Mouse (Mus musculus) R1 (cell line): ENCODE data around the gene Zfp106.
"Not testable (repeated sequence)": the region's sequence is repeated elsewhere in the genome, so short reads cannot be mapped to it uniquely, and the experiment has no call there.

ENCODE experiments used
- DNase-seq: peaks from one replicate; pipeline ENCODE4 v3.0.0-alpha.2; 2018; ENCODE audit warnings: low read depth, low spot score

Zfp106 gene

GRCm38 (mm10) chr2:120563235-120563990 lies at the start of gene Zfp106:
TSS of gene Zfp106 (minus strand) at chr2:120563843.
- peak; percentile 94 for DNase-seq

DNA sequence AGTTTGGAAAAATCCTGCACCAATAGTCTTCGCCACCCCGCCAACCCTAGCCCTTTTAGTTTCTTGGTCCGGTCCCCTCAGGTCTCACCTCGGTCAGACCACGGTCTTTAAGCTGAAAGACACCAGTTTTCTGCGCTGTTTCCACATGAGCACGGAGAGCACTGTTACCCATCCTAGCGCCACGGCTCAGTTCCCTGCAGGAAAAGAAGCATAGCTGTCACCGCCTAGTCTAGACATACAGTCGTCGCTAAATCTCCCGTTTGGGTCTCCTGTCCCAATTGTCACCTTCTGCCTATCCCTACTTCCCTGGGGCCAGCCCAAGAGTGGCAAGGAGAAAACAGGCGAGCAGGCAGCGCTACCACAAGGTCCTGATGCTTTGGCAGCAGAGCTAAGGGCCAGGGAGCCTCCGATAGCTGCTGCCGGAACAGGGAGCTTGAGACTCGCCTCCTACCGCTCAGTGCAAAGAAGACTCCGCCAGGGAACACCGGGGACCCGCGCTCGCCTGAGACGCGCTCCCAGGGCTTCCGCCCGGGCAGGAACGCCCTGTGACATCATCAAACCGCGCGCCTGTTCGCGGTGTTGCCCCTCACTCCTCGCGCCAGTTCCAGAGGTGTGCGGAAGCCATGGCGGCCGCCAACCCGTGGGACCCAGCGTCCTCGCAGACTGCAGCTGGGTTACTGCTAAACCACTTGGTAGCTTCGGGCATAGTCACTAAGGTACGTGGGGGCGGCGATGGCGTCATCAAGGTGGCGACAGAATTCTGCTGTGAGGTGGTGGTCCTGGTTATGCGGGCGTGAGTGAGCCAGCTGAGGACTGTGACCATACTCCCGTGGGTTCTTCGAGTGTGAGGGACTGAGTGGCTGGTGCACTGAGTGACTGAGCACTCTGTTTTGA lies 45.4 kb upstream of the Zfp106 start, which contains the start of the genes Haus2 and Lrrc57:
Gene Haus2 (plus strand): TSS at position 554 of the 894 bp plus-strand sequence.
Gene Lrrc57 (minus strand): TSS at position 691 of the 894 bp plus-strand sequence.
- DNase-seq, result peak; percentile 94

DNA sequence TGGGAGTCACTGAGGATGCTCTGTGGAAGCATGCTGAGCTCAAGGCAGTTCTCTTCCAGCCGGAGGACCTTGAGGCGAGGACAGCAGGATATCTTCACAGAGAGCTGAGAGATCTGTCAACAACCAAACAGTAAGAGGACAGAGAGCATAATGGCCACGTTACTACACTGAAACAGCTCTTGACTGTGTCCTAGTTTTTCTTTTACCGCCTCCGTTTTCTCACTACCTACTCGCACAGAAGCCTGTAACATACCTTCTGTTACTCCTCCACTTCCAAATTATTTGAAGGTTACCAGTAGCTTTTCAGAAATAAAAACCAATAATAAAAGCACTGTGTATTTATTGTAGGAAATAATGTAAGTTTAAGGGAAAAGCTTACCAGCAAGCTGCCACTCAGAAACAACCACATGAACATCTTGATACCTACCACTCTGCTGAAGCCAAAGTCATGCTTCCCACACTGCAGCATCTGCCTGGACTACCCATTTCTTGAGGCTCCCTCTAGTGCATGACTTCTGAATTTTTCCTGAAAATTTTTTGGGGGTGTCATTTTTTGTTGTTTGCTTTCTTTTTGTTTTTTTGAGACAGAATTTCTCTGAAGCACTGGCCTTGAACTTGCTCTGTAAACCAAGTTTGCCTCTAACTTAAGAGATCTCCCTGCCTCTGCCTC lies 42.5 kb upstream of the Zfp106 start:
- DNase-seq, result peak; percentile 43

GRCm38 (mm10) chr2:120599506-120599905 lies 35.9 kb upstream of the Zfp106 start:
- DNase-seq, result no peak

GRCm38 (mm10) chr2:120597734-120598133 lies 34.1 kb upstream of the Zfp106 start:
- no peak for DNase-seq

GRCm38 (mm10) chr2:120592227-120592626 lies 28.6 kb upstream of the Zfp106 start:
- DNase-seq, result peak; percentile 21

DNA sequence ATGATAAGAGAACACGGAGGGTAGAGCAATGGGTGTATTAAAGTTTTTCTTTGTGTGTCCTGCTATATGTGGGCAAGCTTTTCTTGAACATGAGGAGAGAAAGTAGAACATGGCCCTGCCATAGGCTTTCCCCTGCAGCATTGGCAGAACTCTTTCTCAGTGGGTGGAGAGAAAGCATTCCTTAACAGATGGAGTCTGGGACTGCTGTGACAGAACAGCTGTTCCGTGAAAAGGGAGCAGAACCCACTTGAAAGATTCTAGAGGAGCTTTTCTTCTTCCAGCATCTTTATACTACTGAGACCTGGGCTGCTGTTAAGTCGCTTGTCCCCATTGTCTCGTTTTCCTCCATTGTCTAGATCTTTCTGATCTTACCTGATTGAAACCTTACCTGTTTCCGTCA lies 26.1 kb upstream of the Zfp106 start:
- no peak for DNase-seq

DNA sequence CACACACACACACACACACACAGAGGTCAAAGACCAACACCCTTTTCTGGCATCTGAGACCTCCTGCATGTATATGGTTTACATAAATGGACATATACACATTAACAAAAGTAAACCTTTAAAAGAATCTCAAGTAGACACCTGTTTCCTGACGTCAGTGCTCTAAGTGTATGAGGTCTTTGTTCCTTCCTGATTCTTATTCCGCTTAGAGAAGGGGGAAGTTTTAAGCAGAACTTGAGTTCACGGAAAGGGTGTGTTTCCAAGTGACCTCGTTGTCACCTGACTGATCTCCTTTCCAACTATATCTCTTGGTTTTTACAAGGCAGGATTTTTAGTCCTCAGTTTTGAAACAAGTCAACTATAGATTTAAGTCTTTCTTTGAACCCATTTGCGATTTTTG lies 14.6 kb upstream of the Zfp106 start:
- peak; percentile 86 for DNase-seq

- peak; percentile 66 for DNase-seq
These were observed 14.2 kb upstream of the Zfp106 start for GRCm38 (mm10) chr2:120577799-120578198.

GRCm38 (mm10) chr2:120575978-120576377 lies 12.3 kb upstream of the Zfp106 start:
- no peak for DNase-seq

DNA sequence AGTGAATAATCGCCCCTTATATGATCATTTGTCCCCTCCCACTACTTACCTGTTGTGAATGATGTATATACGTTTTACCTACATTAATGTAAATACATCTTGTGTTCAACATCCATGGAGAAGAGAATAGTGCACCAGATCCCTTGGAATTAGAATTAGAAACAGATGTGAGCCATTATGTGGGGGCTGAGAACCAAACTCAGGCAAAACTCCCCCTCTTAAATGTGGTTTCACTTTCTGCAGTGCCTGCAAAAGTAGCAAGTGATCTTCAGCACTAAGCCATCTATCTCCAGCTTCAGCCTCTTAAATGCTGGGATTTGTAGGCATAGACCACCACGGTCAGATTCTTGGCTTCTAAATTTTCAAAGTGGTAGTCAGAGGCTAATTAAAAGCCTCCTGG lies 11.5 kb upstream of the Zfp106 start:
- DNase-seq, result no peak

- DNase-seq, result not testable (repeated sequence)
These were observed 8.5 kb upstream of the Zfp106 start for GRCm38 (mm10) chr2:120572161-120572560.

- peak; percentile 36 for DNase-seq
These were observed 7.4 kb upstream of the Zfp106 start for GRCm38 (mm10) chr2:120571081-120571480.

GRCm38 (mm10) chr2:120567798-120568320 lies 4.2 kb upstream of the Zfp106 start:
- no peak for DNase-seq

DNA sequence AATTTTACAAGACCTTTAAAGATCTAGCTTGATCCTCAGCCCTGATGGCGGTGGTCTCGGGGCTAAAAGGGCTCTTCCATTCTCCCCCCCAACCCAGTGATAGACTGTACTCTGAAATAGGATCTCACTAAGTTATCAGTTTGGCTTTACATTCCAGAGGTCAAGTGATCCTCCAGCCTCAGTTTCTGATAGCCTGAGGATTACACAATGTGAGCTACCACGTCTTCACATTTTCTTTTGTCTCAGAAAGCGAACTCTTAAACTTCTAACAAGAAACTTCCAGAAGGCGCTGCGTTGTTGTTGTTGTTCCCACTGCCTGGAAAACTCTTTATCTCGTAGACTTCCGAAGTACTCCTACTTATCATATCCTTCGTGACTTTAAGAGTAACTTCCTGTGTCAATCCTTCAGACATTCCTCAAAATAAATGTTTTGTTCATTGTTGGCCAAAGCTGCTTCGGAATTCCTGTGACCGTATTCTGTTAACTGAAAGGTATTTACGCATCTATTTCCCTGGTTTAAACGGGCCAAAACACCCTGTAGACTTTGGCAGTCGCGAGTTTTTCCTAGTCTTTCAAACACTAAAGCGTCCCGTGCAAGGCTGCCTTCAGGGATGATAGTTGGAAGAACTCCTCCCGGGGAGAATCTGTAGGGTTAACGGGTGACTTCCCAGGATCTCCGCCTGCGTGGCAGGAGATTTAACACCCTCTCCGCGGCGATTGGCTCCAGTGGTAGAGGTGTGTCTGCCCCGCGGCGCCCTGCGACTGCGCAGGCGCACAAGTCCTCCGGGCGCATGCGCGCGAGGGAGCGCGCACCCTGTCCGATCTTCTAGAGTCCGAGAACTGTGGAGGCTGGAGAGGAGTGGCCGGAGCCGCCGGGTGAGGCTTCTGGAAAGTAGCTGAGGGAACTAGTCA lies 3.5 kb upstream of the Zfp106 start, which contains the start of gene Snap23:
Gene Snap23 (plus strand): TSS at position 786 of the 912 bp plus-strand sequence.
- DNase-seq, result peak; percentile 96

GRCm38 (mm10) chr2:120565363-120565762 lies 1.7 kb upstream of the Zfp106 start:
- no peak for DNase-seq

GRCm38 (mm10) chr2:120564548-120565188 lies 1.0 kb upstream of the Zfp106 start:
- DNase-seq, result not testable (repeated sequence)

DNA sequence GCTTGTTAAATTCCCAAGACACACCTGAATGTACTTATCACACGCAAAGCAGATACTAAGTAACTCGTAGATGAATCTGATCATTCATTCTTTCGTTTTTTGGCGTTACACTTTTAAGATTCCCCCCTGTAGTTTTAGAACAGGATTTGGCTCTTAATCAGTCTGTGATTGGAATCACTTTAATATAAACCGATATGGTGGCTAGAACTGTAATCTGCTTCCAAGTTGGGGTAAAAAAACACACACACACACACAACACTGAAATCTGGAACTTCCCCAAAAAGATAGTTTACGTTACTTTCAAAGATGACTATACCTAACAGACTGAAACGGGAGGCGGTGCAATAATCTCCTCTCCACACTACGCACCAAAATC lies 796 bp downstream of the Zfp106 start:
- no peak for DNase-seq

DNA sequence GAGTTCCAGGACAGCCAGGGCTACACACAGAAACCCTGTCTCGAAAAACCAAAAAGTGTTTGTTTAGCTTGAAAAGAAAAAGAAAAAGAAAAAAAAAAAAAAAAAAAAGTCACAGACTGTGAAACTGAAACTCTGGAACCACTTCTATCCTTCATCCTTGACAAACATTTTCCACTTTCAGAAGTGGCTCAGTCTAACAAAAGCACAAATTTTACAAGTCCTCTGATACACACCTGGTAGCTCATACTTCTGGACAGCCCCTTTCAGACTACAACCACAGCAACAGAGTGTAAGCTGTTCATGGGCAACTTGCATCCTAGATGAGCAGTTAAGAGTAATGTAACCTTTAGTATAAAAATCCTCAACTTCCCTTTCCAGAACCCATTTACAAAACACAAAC lies 2.1 kb downstream of the Zfp106 start:
- DNase-seq, result no peak

DNA sequence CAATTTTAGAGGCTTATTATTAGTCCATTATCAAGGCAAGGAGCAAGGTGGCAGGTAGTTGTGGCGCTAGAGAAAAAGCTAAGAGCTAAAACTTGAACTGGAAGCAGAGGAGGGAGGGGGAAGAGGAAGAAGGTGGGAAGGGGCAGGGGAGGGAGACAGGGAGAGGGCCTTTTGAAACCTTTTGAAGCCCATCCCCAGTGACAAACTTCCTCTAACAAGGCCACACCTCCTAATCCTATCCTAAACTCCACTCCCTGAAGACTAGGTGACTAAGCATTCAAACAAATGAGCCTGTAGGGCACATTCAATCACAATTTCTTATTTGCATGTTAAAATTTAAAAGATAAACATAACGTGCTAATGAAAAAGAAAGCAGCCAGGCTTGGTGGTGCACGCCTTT lies 4.8 kb downstream of the Zfp106 start:
- DNase-seq, result peak; percentile 76
